In genomic region chr1:152020812-152021211, GRCm38 (mm10) we compare ENCODE assay signal across 27 mouse cellular contexts.
DNase-seq lines count a peak whose midpoint lies in the region; ATAC-seq and TF ChIP-seq lines count a peak whose summit lies in the region.
"Had no signal": no experiment of that assay in that cellular context is flagged by ENCODE, and none has a peak within 500 bp of the region (broad histone marks: within the 10 kb centered on the region; RNA-seq: fewer than 3 reads in every experiment).

No protein-coding gene starts in this region.

- peak; percentile 60 for ATAC-seq in monocyte, adult 5-6 weeks (replicated peaks; ENCODE audit: insufficient number of reproducible peaks, low FRiP score, low TSS enrichment, poor library complexity, severe bottlenecking)
- ATAC-seq in kidney, embryonic 14.5 days (ENCODE audit: low FRiP score, low TSS enrichment) = no peak
- ATAC-seq: forebrain, embryonic 14.5 days; forebrain, postnatal 0 days; hindbrain, postnatal 0 days; inflammation-experienced regulatory T-cells, adult 6 months; intestine, embryonic 16.5 days had no signal

- H3K27me3 ChIP-seq in kidney, embryonic 14.5 days (ENCODE audit: control insufficient read depth, insufficient read depth, low read length) = no peaks in the 10 kb centered on the region
- H3K27me3 ChIP-seq: embryonic facial prominence, embryonic 12.5 days; embryonic facial prominence, embryonic 15.5 days; heart, embryonic 12.5 days; heart, embryonic 15.5 days had no signal

- H3K4me2 ChIP-seq in kidney, embryonic 14.5 days (replicated peaks; ENCODE audit: low read depth, low read length) = no peak overlapping the region
- H3K4me2 ChIP-seq: embryonic facial prominence, embryonic 12.5 days; embryonic facial prominence, embryonic 15.5 days; heart, embryonic 12.5 days; heart, embryonic 15.5 days; hindbrain, embryonic 14.5 days had no signal

- WGBS in macrophage (ENCODE audit: missing documents) = 29% methylated on average over 6 of the region's 6 CpGs
- WGBS in kidney, embryonic 14.5 days = 84% methylated on average over 6 of the region's 6 CpGs

- H3K9me3 ChIP-seq in kidney, embryonic 14.5 days (ENCODE audit: control insufficient read depth, low read length) = no peaks in the 10 kb centered on the region
- H3K9me3 ChIP-seq: embryonic facial prominence, embryonic 12.5 days; embryonic facial prominence, embryonic 15.5 days; heart, embryonic 15.5 days had no signal

- no peak overlapping the region for H3K9ac ChIP-seq in kidney, embryonic 14.5 days (ENCODE audit: low read depth, low read length)
- H3K9ac ChIP-seq: embryonic facial prominence, embryonic 12.5 days; embryonic facial prominence, embryonic 15.5 days; forebrain, postnatal 0 days; heart, embryonic 12.5 days; heart, embryonic 15.5 days; hindbrain, embryonic 14.5 days had no signal

- no peak overlapping the region for H3K4me3 ChIP-seq in bone marrow macrophage, adult 2 months (ENCODE audit: insufficient read depth, low read length)
- no peak overlapping the region for H3K4me3 ChIP-seq in macrophage (ENCODE audit: inconsistent target)
- H3K4me3 ChIP-seq in kidney, embryonic 14.5 days (ENCODE audit: low read length) = no peak overlapping the region
- H3K4me3 ChIP-seq: embryonic facial prominence, embryonic 12.5 days; embryonic facial prominence, embryonic 15.5 days; gastrocnemius, adult 2 months; heart, embryonic 12.5 days; heart, embryonic 15.5 days had no signal

- TF ChIP-seq CTCF in bone marrow macrophage, adult 2 months (IDR thresholded peaks at IDR 0.05; ENCODE audit: low read depth, low read length) = no peak

- H3K27ac ChIP-seq in bone marrow macrophage, adult 2 months (ENCODE audit: insufficient read depth, low read depth, low read length) = peak overlapping the region; percentile 8; the same call in 1 of the 2 replicates
- H3K27ac ChIP-seq in macrophage = peak overlapping the region; percentile 33
- H3K27ac ChIP-seq in kidney, embryonic 14.5 days (ENCODE audit: low read depth, low read length) = no peak overlapping the region
- H3K27ac ChIP-seq: embryonic facial prominence, embryonic 12.5 days; embryonic facial prominence, embryonic 15.5 days; gastrocnemius, adult 2 months; heart, embryonic 15.5 days; hindbrain, embryonic 14.5 days; hindbrain, postnatal 0 days had no signal

- no peak for TF ChIP-seq POLR2A in bone marrow macrophage, adult 2 months (IDR thresholded peaks at IDR 0.05; ENCODE audit: borderline replicate concordance, low read depth, low read length)

- H3K79me2 ChIP-seq in macrophage (ENCODE audit: inconsistent target) = no peaks in the 10 kb centered on the region

- H3K4me1 ChIP-seq in bone marrow macrophage, adult 2 months (ENCODE audit: control insufficient read depth, insufficient read depth, low read length) = peaks cover 45% of the 10 kb centered on the region
- H3K4me1 ChIP-seq in kidney, embryonic 14.5 days (ENCODE audit: control insufficient read depth, insufficient read depth, low read length) = no peaks in the 10 kb centered on the region

- H3K36me3 ChIP-seq in macrophage (ENCODE audit: inconsistent target) = no peaks in the 10 kb centered on the region
- no peaks in the 10 kb centered on the region for H3K36me3 ChIP-seq in kidney, embryonic 14.5 days (ENCODE audit: control insufficient read depth, insufficient read depth, low read length)
- H3K36me3 ChIP-seq: heart, embryonic 15.5 days had no signal

- no peak for DNase-seq in thymus, postnatal 36 days
- DNase-seq in spleen, postnatal 10 days (ENCODE audit: low spot score in 2 of 2) = no peak
- DNase-seq: adrenal gland, adult 8-10 months; adrenal gland, postnatal 36 days; B cell, adult 2 months; cerebellum, adult 18-20 months; cerebellum, adult 9-10 months; cerebellum, postnatal 14 days; forebrain, postnatal 0 days; gastrocnemius, adult 2 months; gastrocnemius, postnatal 14 days; heart, adult 18-20 months; heart, postnatal 14 days; heart, postnatal 4 days had no signal
